Mouse (Mus musculus) liver, embryonic 13.5 days (tissue): ENCODE results near the gene Txn2. TPM values are rescaled to one million over a fixed set of nuclear protein-coding genes. Genes with fewer than 3 reads are reported as not detected.

ENCODE experiments used
- ATAC-seq: fragments of 200-750 bp; cut with Nextera tagmentation; 2 replicates; pipeline ENCODE4 v1.8.0; 2017; ENCODE audit warnings: low read depth, mild to moderate bottlenecking, moderate number of reproducible peaks, moderate library complexity
- DNase-seq: peaks from one replicate; pipeline ENCODE4 v3.0.0; 2022
- H3K27ac ChIP-seq: fragments of 300-500 bp; sonication (generic); 2 replicates; pipeline ENCODE4 v1.5.1; 2015; ENCODE audit warnings: moderate library complexity, mild to moderate bottlenecking, inconsistent platforms
- H3K27me3 ChIP-seq: fragments of 300-500 bp; sonication (generic); 2 replicates; pipeline ENCODE4 v1.6.1; 2015; ENCODE audit warnings: mild to moderate bottlenecking, inconsistent platforms
- H3K36me3 ChIP-seq: fragments of 300-500 bp; sonication (generic); 2 replicates; pipeline ENCODE4 v1.6.1; 2015; ENCODE audit warnings: mild to moderate bottlenecking, inconsistent platforms
- H3K4me1 ChIP-seq: fragments of 300-500 bp; sonication (generic); replicated peaks from 2 replicates; pipeline ENCODE4 v1.6.1; 2015; ENCODE audit warnings: inconsistent platforms
- H3K4me2 ChIP-seq: fragments of 300-500 bp; sonication (generic); 2 replicates; pipeline ENCODE4 v1.6.1; 2015; ENCODE audit warnings: inconsistent platforms, mild to moderate bottlenecking, moderate library complexity
- H3K4me3 ChIP-seq: fragments of 300-500 bp; sonication (generic); replicated peaks from 2 replicates; pipeline ENCODE4 v1.5.1; 2015; ENCODE audit warnings: mild to moderate bottlenecking, inconsistent platforms
- H3K9ac ChIP-seq: fragments of 300-500 bp; sonication (generic); 2 replicates; pipeline ENCODE4 v1.6.1; 2015; ENCODE audit warnings: mild to moderate bottlenecking, inconsistent platforms
- H3K9me3 ChIP-seq: fragments of 300-500 bp; sonication (generic); replicated peaks from 2 replicates; pipeline ENCODE4 v1.6.1; 2016; ENCODE audit warnings: inconsistent platforms
- WGBS: fragments of 180-500 bp; shearing (Covaris S2); methylation state at CpG from one replicate; pipeline ENCODE4 v1.1.7; 2015; ENCODE audit not compliant: insufficient replicate concordance; 5-methylcytosine and 5-hydroxymethylcytosine counted together
- polyA plus RNA-seq: library from polyadenylated mRNA; unstranded; fragments of >200 nt; fragmentation: Nextera tagmentation; extraction: Ambion mirVana; gene quantifications from 2 replicates; pipeline ENCODE4 v1.2.1, GENCODE M21; 2015

Gene Txn2
- polyA plus RNA-seq, 1 experiment from 2014 or later, result 238 TPM

GRCm38 (mm10) chr15:77920511-77921462 is 8.0 kb downstream of the Txn2 start:
- Histone ChIP-seq H3K9me3 (no peaks in the 10 kb centered on the region), H3K4me2 (no peak overlapping the region), H3K4me1 (peaks cover 21% of the 10 kb centered on the region), H3K4me3 (no peak overlapping the region), H3K36me3 (peaks cover 90% of the 10 kb centered on the region), H3K9ac (no peak overlapping the region), H3K27ac (peak overlapping the region; percentile 5; the same call in 1 of the 2 replicates), H3K27me3 (no peaks in the 10 kb centered on the region)
- no peak for ATAC-seq
- 79% methylated on average over 10 of the region's 10 CpGs for WGBS
- DNase-seq, result no peak

GRCm38 (mm10) chr15:77919441-77919840 is 9.4 kb downstream of the Txn2 start:
- H3K36me3 ChIP-seq, result peaks cover 90% of the 10 kb centered on the region
- WGBS, result 87% methylated on average over 12 of the region's 12 CpGs
- no peak overlapping the region for H3K4me2 ChIP-seq
- no peaks in the 10 kb centered on the region for H3K27me3 ChIP-seq
- H3K27ac ChIP-seq, result no peak overlapping the region
- no peak for DNase-seq
- no peaks in the 10 kb centered on the region for H3K9me3 ChIP-seq
- no peak for ATAC-seq
- no peak overlapping the region for H3K4me3 ChIP-seq
- H3K9ac ChIP-seq, result no peak overlapping the region
- H3K4me1 ChIP-seq, result peaks cover 21% of the 10 kb centered on the region

- no peak for ATAC-seq
- DNase-seq, result peak; percentile 70
- peaks cover 23% of the 10 kb centered on the region for H3K4me1 ChIP-seq
- no peaks in the 10 kb centered on the region for H3K27me3 ChIP-seq
- peaks cover 77% of the 10 kb centered on the region for H3K36me3 ChIP-seq
- 34% methylated on average over 8 of the region's 8 CpGs for WGBS
- H3K27ac ChIP-seq, result no peak overlapping the region
- no peak overlapping the region for H3K4me3 ChIP-seq
- no peak overlapping the region for H3K9ac ChIP-seq
- no peak overlapping the region for H3K4me2 ChIP-seq
- H3K9me3 ChIP-seq, result no peaks in the 10 kb centered on the region
Measured at GRCm38 (mm10) chr15:77916851-77917544, 11.8 kb downstream of the Txn2 start.

GRCm38 (mm10) chr15:77915287-77915686 is 13.5 kb downstream of the Txn2 start:
- peaks cover 20% of the 10 kb centered on the region; the same call in 1 of the 2 replicates for H3K4me1 ChIP-seq
- ATAC-seq (no peak), DNase-seq (no peak)
- H3K9ac ChIP-seq, result no peak overlapping the region
- no peaks in the 10 kb centered on the region for H3K27me3 ChIP-seq
- H3K36me3 ChIP-seq, result peaks cover 62% of the 10 kb centered on the region
- no peaks in the 10 kb centered on the region for H3K9me3 ChIP-seq
- no peak overlapping the region for H3K27ac ChIP-seq
- H3K4me3 ChIP-seq, result no peak overlapping the region
- WGBS, result 83% methylated on average over 4 of the region's 4 CpGs
- H3K4me2 ChIP-seq, result no peak overlapping the region

- no peak for DNase-seq
- H3K36me3 ChIP-seq, result peaks cover 55% of the 10 kb centered on the region
- no peak overlapping the region for H3K4me2 ChIP-seq
- no peaks in the 10 kb centered on the region for H3K27me3 ChIP-seq
- no peak for ATAC-seq
- H3K27ac ChIP-seq, result no peak overlapping the region
- peaks cover 20% of the 10 kb centered on the region; the same call in 1 of the 2 replicates for H3K4me1 ChIP-seq
- whole genome bisulfite sequencing, result 89% methylated on average over 3 of the region's 3 CpGs
- no peak overlapping the region for H3K9ac ChIP-seq
- no peaks in the 10 kb centered on the region for H3K9me3 ChIP-seq
- no peak overlapping the region for H3K4me3 ChIP-seq
Measured at GRCm38 (mm10) chr15:77914507-77914906, 14.3 kb downstream of the Txn2 start.

- 77% methylated on average over 8 of the region's 8 CpGs for WGBS
- ATAC-seq (no peak), DNase-seq (no peak)
- Histone ChIP-seq H3K9ac (peak overlapping the region; percentile 19; the same call in 1 of the 2 replicates), H3K27ac (peak overlapping the region; percentile 60), H3K9me3 (no peaks in the 10 kb centered on the region), H3K4me3 (no peak overlapping the region), H3K4me2 (no peak overlapping the region), H3K27me3 (no peaks in the 10 kb centered on the region), H3K36me3 (peaks cover 44% of the 10 kb centered on the region), H3K4me1 (peaks cover 25% of the 10 kb centered on the region)
Measured at GRCm38 (mm10) chr15:77913054-77913453, 15.8 kb downstream of the Txn2 start.

- ATAC-seq, result no peak
- H3K27me3 ChIP-seq, result no peaks in the 10 kb centered on the region
- WGBS, result 55% methylated on average over 7 of the region's 7 CpGs
- DNase-seq, result no peak
- no peak overlapping the region for H3K4me3 ChIP-seq
- no peak overlapping the region for H3K9ac ChIP-seq
- H3K4me1 ChIP-seq, result peaks cover 27% of the 10 kb centered on the region
- no peak overlapping the region for H3K4me2 ChIP-seq
- H3K36me3 ChIP-seq, result peaks cover 39% of the 10 kb centered on the region
- no peaks in the 10 kb centered on the region for H3K9me3 ChIP-seq
- H3K27ac ChIP-seq, result peak overlapping the region; percentile 60
Measured at GRCm38 (mm10) chr15:77912585-77912984, 16.2 kb downstream of the Txn2 start.

- H3K4me1 ChIP-seq, result peaks cover 31% of the 10 kb centered on the region
- H3K9ac ChIP-seq, result no peak overlapping the region
- WGBS, result 46% methylated on average over 5 of the region's 5 CpGs
- peak overlapping the region; percentile 60 for H3K27ac ChIP-seq
- no peak for DNase-seq
- H3K4me2 ChIP-seq, result no peak overlapping the region
- no peak overlapping the region for H3K4me3 ChIP-seq
- peak; percentile 59 for ATAC-seq
- peaks cover 37% of the 10 kb centered on the region for H3K36me3 ChIP-seq
- peaks cover 4% of the 10 kb centered on the region; the same call in 1 of the 2 replicates for H3K27me3 ChIP-seq
- H3K9me3 ChIP-seq, result no peaks in the 10 kb centered on the region
Measured at GRCm38 (mm10) chr15:77912048-77912447, 16.8 kb downstream of the Txn2 start.

GRCm38 (mm10) chr15:77911065-77911464 is 17.7 kb downstream of the Txn2 start:
- no peaks in the 10 kb centered on the region for H3K9me3 ChIP-seq
- H3K36me3 ChIP-seq, result peaks cover 27% of the 10 kb centered on the region
- H3K4me2 ChIP-seq, result no peak overlapping the region
- H3K27me3 ChIP-seq, result peaks cover 13% of the 10 kb centered on the region
- 0 out of 2 replicates have a peak overlapping the region, but pooled peaks have one; percentile 60 for H3K27ac ChIP-seq
- no peak overlapping the region for H3K9ac ChIP-seq
- 43% methylated on average over 2 of the region's 2 CpGs for WGBS
- H3K4me3 ChIP-seq, result no peak overlapping the region
- DNase-seq (no peak), ATAC-seq (peak; percentile 49)
- H3K4me1 ChIP-seq, result peaks cover 40% of the 10 kb centered on the region

GRCm38 (mm10) chr15:77907646-77908518 is 20.9 kb downstream of the Txn2 start:
- H3K9me3 ChIP-seq, result no peaks in the 10 kb centered on the region
- no peak overlapping the region for H3K9ac ChIP-seq
- no peak for ATAC-seq
- peaks cover 30% of the 10 kb centered on the region for H3K27me3 ChIP-seq
- peaks cover 55% of the 10 kb centered on the region for H3K4me1 ChIP-seq
- H3K27ac ChIP-seq, result no peak overlapping the region
- no peak for DNase-seq
- no peak overlapping the region for H3K4me2 ChIP-seq
- H3K4me3 ChIP-seq, result no peak overlapping the region
- H3K36me3 ChIP-seq, result no peaks in the 10 kb centered on the region
- 53% methylated on average over 9 of the region's 9 CpGs for WGBS
